Mouse (Mus musculus): ENCODE data around the gene Prr19. TPM values are rescaled to one million over a fixed set of nuclear protein-coding genes. Genes with fewer than 3 reads are reported as not detected.
"Not testable (repeated sequence)": the region's sequence is repeated elsewhere in the genome, so short reads cannot be mapped to it uniquely, and the experiment has no call there.

The Prr19 gene
- total and polyA plus RNA-seq, 2 experiments: not detected

GRCm38 (mm10) chr7:25323219-25323618, 22.0 kb downstream of the Prr19 start:
- no peaks in the 10 kb centered on the region for H3K4me1 ChIP-seq (ENCODE audit: control insufficient read depth, insufficient read depth, low read length)
- WGBS: 33% methylated on average over 2 of the region's 2 CpGs
- no peak for TF ChIP-seq CTCF (IDR thresholded peaks at IDR 0.05; ENCODE audit: low read depth, low read length)
- no peak for TF ChIP-seq POLR2A (IDR thresholded peaks at IDR 0.05; ENCODE audit: extremely low read depth, insufficient read depth, low read length)
- no peaks in the 10 kb centered on the region for H3K27me3 ChIP-seq (ENCODE audit: control insufficient read depth, insufficient read depth, low read length)
- H3K4me3 ChIP-seq (ENCODE audit: insufficient read depth, low read depth, low read length): no peak overlapping the region
- peak; percentile 51 for DNase-seq (ENCODE audit: extremely low read depth, low read depth, low spot score)
- no peak overlapping the region for H3K9ac ChIP-seq (ENCODE audit: low read depth, low read length)
- no peak overlapping the region for H3K27ac ChIP-seq (replicated peaks; ENCODE audit: insufficient read depth, low read depth, low read length)
- H3K79me2 ChIP-seq (ENCODE audit: control insufficient read depth, insufficient read depth, low read length): no peaks in the 10 kb centered on the region; the same call in 1 of the 2 replicates
- H3K36me3 ChIP-seq (ENCODE audit: control insufficient read depth, insufficient read depth, low read length): no peaks in the 10 kb centered on the region

- H3K27me3 ChIP-seq (ENCODE audit: control insufficient read depth, insufficient read depth, low read length); H3K9ac ChIP-seq (ENCODE audit: low read depth, low read length); H3K27ac ChIP-seq (replicated peaks; ENCODE audit: insufficient read depth, low read depth, low read length); DNase-seq (ENCODE audit: extremely low read depth, low read depth, low spot score); H3K4me3 ChIP-seq (ENCODE audit: insufficient read depth, low read depth, low read length); H3K36me3 ChIP-seq (ENCODE audit: control insufficient read depth, insufficient read depth, low read length); H3K4me1 ChIP-seq (ENCODE audit: control insufficient read depth, insufficient read depth, low read length); H3K79me2 ChIP-seq (ENCODE audit: control insufficient read depth, insufficient read depth, low read length): not testable (repeated sequence)
- WGBS: 87% methylated on average over 6 of the region's 6 CpGs
Measured at GRCm38 (mm10) chr7:25325431-25325830, 24.2 kb downstream of the Prr19 start.

- Histone ChIP-seq H3K4me1 (ENCODE audit: control insufficient read depth, insufficient read depth, low read length) (no peaks in the 10 kb centered on the region), H3K27ac (replicated peaks; ENCODE audit: insufficient read depth, low read depth, low read length) (no peak overlapping the region), H3K36me3 (ENCODE audit: control insufficient read depth, insufficient read depth, low read length) (no peaks in the 10 kb centered on the region), H3K4me3 (ENCODE audit: insufficient read depth, low read depth, low read length) (no peak overlapping the region), H3K9ac (ENCODE audit: low read depth, low read length) (no peak overlapping the region), H3K79me2 (ENCODE audit: control insufficient read depth, insufficient read depth, low read length) (no peaks in the 10 kb centered on the region; the same call in 1 of the 2 replicates), H3K27me3 (ENCODE audit: control insufficient read depth, insufficient read depth, low read length) (no peaks in the 10 kb centered on the region)
- WGBS: 79% methylated on average over 8 of the region's 8 CpGs
- no peak for DNase-seq (ENCODE audit: extremely low read depth, low read depth, low spot score)
- TF ChIP-seq CTCF (IDR thresholded peaks at IDR 0.05; ENCODE audit: low read depth, low read length) (no peak), POLR2A (IDR thresholded peaks at IDR 0.05; ENCODE audit: extremely low read depth, insufficient read depth, low read length) (no peak)
Measured at GRCm38 (mm10) chr7:25326233-25326632, 25.0 kb downstream of the Prr19 start.

- WGBS: 50% methylated on average over 16 of the region's 16 CpGs
- DNase-seq (ENCODE audit: extremely low read depth, low read depth, low spot score): peak; percentile 52
- Histone ChIP-seq H3K9ac (ENCODE audit: low read depth, low read length) (no peak overlapping the region), H3K27ac (replicated peaks; ENCODE audit: insufficient read depth, low read depth, low read length) (no peak overlapping the region), H3K79me2 (ENCODE audit: control insufficient read depth, insufficient read depth, low read length) (no peaks in the 10 kb centered on the region), H3K36me3 (ENCODE audit: control insufficient read depth, insufficient read depth, low read length) (no peaks in the 10 kb centered on the region), H3K4me1 (ENCODE audit: control insufficient read depth, insufficient read depth, low read length) (no peaks in the 10 kb centered on the region), H3K27me3 (ENCODE audit: control insufficient read depth, insufficient read depth, low read length) (no peaks in the 10 kb centered on the region), H3K4me3 (ENCODE audit: insufficient read depth, low read depth, low read length) (no peak overlapping the region)
- TF ChIP-seq POLR2A (IDR thresholded peaks at IDR 0.05; ENCODE audit: extremely low read depth, insufficient read depth, low read length) (no peak), CTCF (IDR thresholded peaks at IDR 0.05; ENCODE audit: low read depth, low read length) (peak; percentile 87)
Measured at GRCm38 (mm10) chr7:25333596-25334307, 32.5 kb downstream of the Prr19 start.

- TF ChIP-seq POLR2A (IDR thresholded peaks at IDR 0.05; ENCODE audit: extremely low read depth, insufficient read depth, low read length): no peak
- TF ChIP-seq CTCF (IDR thresholded peaks at IDR 0.05; ENCODE audit: low read depth, low read length): no peak
- H3K36me3 ChIP-seq (ENCODE audit: control insufficient read depth, insufficient read depth, low read length): no peaks in the 10 kb centered on the region
- no peaks in the 10 kb centered on the region for H3K79me2 ChIP-seq (ENCODE audit: control insufficient read depth, insufficient read depth, low read length)
- no peak overlapping the region for H3K9ac ChIP-seq (ENCODE audit: low read depth, low read length)
- WGBS: 90% methylated on average over 12 of the region's 12 CpGs
- H3K4me1 ChIP-seq (ENCODE audit: control insufficient read depth, insufficient read depth, low read length): no peaks in the 10 kb centered on the region
- no peaks in the 10 kb centered on the region for H3K27me3 ChIP-seq (ENCODE audit: control insufficient read depth, insufficient read depth, low read length)
- no peak overlapping the region for H3K27ac ChIP-seq (replicated peaks; ENCODE audit: insufficient read depth, low read depth, low read length)
- no peak overlapping the region for H3K4me3 ChIP-seq (ENCODE audit: insufficient read depth, low read depth, low read length)
- no peak for DNase-seq (ENCODE audit: extremely low read depth, low read depth, low spot score)
Measured at GRCm38 (mm10) chr7:25334472-25334871, 33.3 kb downstream of the Prr19 start.

- Histone ChIP-seq H3K27me3 (ENCODE audit: control insufficient read depth, insufficient read depth, low read length) (no peaks in the 10 kb centered on the region), H3K4me1 (ENCODE audit: control insufficient read depth, insufficient read depth, low read length) (no peaks in the 10 kb centered on the region), H3K4me3 (ENCODE audit: insufficient read depth, low read depth, low read length) (no peak overlapping the region), H3K9ac (ENCODE audit: low read depth, low read length) (no peak overlapping the region), H3K36me3 (ENCODE audit: control insufficient read depth, insufficient read depth, low read length) (no peaks in the 10 kb centered on the region; the same call in 1 of the 2 replicates), H3K27ac (replicated peaks; ENCODE audit: insufficient read depth, low read depth, low read length) (no peak overlapping the region), H3K79me2 (ENCODE audit: control insufficient read depth, insufficient read depth, low read length) (no peaks in the 10 kb centered on the region)
- 92% methylated on average over 9 of the region's 9 CpGs for WGBS
- no peak for DNase-seq (ENCODE audit: extremely low read depth, low read depth, low spot score)
- TF ChIP-seq POLR2A (IDR thresholded peaks at IDR 0.05; ENCODE audit: extremely low read depth, insufficient read depth, low read length): no peak
- TF ChIP-seq CTCF (IDR thresholded peaks at IDR 0.05; ENCODE audit: low read depth, low read length): no peak
Measured at GRCm38 (mm10) chr7:25339329-25339728, 38.1 kb downstream of the Prr19 start.
